Mouse (Mus musculus) layer of hippocampus, postnatal 36 days (tissue): Measurements from ENCODE around the gene Man2a2. TPM values are rescaled to one million over a fixed set of nuclear protein-coding genes. Genes with fewer than 3 reads are reported as not detected.

Source experiments
- DNase-seq, 2 experiments: peaks; one replicate each; pipeline ENCODE4 v3.0.0; 2022
- total RNA-seq, 2 experiments: library from RNA; stranded (reverse); gene quantifications; 2 replicates each; pipeline ENCODE4 v1.2.3; 2021

Man2a2 gene
- total RNA-seq, 2 experiments from 2014 or later: 144 to 156 TPM

- no peak for DNase-seq
Measured at GRCm38 (mm10) chr7:80369461-80369860, 1.7 kb downstream of the Man2a2 start.

- no peak for DNase-seq
Measured at GRCm38 (mm10) chr7:80368635-80369421, 2.3 kb downstream of the Man2a2 start.

GRCm38 (mm10) chr7:80368009-80368408 is 3.2 kb downstream of the Man2a2 start:
- DNase-seq: no peak

DNA sequence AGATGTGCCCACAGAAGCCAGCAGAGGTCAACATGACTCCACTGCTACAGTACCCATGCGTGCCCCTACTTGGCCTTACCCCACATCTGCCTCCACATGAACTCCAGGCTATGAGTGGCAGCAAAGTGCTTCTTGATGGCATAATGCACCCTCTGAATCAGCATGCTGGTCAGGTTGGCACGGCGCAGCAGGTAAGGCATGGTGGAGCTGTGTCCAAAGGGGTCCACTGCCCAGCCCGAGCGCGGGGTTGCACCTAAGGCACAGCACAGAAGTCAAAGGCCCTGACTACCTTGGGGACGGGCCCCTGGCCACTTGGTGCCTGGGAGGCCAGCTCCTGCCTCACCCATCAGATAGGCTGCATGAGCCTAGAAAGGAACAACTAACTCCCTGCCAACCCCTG is 3.9 kb downstream of the Man2a2 start:
- DNase-seq: no peak

DNA sequence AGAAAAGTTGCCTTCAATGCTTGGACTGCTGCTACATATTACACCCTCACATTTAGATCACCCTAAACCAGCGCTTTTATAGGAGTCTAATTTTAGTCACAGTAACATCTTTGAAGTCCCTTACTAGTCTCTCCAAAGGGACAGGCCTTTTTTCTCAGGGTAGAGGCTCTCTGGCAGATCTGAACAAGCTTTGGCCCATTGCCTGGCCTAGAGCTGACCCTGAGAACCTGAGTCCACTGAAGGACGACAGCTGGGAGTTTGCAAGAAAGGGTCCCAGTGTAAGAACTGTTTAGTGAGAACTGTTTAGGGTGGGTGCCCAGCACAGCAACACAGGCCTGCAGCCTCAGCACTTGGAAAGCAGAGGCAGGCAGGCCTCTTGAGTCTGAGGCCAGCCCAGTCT is 5.4 kb downstream of the Man2a2 start:
- no peak for DNase-seq

GRCm38 (mm10) chr7:80360435-80360834 is 10.7 kb downstream of the Man2a2 start:
- no peak for DNase-seq

- DNase-seq: no peak
Measured at GRCm38 (mm10) chr7:80358039-80358438, 13.1 kb downstream of the Man2a2 start.

DNA sequence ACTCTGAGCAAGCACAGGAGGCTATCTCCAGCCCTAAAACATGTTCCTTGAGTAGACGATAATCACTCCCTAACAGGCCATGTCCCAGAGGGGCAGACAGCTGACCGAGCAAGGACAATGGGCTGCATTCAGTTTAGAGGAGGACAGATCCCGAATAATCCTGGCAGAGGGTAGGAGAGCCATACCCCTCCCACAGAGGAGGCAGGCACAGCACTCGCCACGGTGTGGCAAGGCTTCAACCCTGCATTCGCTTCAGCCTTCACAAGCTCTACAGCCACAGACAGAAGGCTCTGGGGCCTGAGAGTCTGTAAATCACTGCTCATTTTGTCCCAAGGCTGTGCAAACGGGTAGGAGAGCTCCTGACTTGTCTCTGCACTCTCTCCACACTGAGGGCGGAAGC is 14.0 kb downstream of the Man2a2 start:
- peak in 1 of 2 experiments; percentile 48 for DNase-seq

DNA sequence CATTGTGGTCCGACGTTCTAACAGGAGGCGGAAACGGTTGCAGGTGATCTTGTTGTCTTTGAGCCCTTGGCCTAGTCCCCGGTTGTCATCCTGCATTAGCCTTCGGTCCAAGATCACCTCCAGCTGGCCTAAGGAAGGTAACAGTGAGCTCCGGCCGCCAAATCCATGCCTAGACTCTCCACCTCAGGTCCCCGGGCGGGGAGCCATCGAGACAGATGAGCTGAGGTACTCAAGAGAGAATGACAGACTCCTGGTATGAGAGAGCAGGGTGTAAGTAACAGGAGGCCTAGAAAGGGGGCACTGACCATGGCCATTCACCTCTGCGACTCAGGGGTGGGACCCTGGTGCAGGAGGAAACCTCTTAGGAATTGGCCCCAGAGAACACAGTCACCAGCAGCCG is 14.8 kb downstream of the Man2a2 start:
- no peak for DNase-seq

DNA sequence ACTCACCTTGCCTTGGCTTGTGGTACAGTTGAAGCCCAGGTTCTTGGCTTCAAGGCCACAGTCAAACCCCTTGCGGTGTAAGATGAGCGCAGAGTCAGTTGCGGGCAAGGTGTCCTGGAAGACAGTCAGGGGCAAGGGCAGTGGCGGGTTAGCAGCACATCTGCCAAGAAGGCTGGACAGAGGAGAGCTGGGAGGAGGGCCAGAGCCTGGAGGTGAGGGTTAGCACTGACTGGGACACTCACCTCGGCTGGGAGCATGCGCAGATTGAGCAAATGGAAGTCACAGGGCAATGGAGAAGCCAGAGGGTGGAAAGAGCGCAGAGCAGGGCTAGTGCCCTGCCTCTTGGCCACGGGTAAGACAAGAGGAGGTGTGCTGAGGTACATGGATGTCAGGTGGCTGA is 18.3 kb downstream of the Man2a2 start:
- DNase-seq: no peak

- DNase-seq: no peak
Measured at GRCm38 (mm10) chr7:80350808-80351207, 20.4 kb downstream of the Man2a2 start.

DNA sequence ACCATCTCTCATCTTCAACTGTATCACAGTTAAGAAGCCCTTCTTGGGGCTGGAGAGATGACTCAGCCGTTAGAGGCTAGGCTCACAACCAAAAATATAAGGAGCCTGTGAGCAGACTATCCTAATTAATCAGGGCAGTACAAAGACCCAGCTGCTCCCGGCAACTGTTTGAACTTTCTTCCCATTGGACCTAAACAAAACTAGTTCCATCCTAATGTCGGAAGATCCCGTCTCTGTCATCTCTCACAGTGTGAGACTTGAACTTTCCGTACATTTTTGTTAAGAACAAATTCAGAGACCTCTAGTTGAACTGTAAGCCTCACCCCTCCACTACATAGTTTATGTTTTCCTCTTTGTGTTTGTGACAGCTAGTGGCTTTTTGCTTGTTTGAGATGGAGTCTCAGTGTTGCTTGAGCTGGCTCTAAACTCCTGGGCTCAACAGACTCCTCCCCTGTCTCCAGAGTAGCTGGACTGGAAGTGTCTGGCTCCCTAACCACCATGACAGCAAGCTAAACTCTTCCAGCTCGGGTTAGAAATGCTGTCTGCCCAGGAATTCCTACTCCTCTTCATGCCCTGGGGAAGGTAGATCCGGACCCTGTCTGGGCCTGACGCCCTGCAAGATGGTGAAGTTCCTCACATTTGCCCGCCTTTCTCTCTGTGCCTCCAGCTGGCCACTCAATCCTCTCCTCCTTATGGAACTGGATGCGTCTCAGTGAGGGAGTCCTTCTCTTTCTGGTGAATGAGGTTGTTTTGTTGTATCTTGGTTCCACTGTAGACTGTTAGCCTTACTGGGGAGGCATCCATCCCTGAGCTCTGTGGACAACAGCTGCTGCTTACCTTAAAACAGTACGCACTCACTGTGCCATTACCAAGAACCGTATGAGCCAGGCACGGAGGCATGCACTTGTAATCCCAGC is 23.2 kb downstream of the Man2a2 start:
- DNase-seq: no peak

DNA sequence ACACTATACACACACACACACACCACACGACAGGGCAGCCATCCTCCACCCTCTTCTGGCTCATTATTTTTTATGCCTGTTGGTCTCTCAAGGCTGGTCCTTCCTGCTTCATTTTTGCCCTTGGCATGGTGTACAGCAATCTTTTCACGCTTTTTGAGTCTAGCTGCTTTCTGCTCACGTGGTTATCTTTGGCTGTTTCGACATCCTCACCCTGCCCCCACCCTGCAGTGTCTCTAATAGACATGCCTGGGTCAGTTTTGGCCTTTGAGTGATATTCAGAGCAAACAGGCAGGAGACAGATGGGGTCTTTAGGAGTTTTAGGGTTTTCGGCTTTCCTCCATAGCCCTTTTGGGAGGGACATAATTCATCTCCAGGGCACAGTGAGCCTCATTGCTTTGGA is 24.3 kb downstream of the Man2a2 start:
- DNase-seq: no peak

- no peak for DNase-seq
Measured at GRCm38 (mm10) chr7:80346173-80346572, 25.0 kb downstream of the Man2a2 start.

DNA sequence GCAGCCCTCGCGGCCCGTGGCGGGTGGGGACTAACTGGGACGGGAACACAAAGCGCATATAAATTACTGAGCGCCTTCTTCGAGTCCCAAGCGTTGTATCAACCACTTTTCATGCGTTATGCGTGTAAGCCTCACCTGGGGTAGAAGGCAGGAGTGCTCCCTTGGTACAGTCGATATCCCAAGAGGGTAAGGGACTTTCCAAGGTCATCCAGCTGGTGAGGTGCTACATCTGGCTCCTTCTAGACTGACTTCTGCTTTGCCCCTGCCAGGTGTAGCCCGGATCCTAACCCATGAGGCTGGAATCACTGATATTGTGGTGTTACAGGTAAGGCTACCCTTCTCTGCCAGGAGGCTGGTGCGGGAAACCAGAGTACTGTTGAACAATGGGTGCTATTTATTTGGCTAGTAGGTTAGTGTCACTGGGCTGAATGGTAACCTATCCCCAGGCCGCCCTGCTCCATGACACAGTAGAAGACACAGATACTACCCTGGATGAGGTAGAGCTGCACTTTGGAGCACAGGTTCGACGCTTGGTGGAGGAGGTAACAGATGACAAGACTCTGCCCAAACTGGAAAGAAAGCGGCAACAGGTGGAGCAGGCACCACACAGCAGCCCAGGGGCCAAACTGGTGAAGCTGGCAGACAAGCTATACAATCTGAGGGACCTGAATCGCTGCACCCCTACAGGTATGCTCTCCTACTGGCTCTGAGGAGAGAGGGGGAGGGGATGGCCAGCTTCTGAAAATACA is 27.7 kb downstream of the Man2a2 start:
- no peak for DNase-seq

- peak; percentile 91 to 93 for DNase-seq
Measured at GRCm38 (mm10) chr7:80342858-80343257, 28.3 kb downstream of the Man2a2 start, which contains the start of gene Hddc3. Gene Hddc3, plus strand, starts transcription at chr7:80343104.

- no peak for DNase-seq
Measured at GRCm38 (mm10) chr7:80341793-80342192, 29.4 kb downstream of the Man2a2 start.

- DNase-seq: peak; percentile 51 to 57
Measured at GRCm38 (mm10) chr7:80340793-80341192, 30.4 kb downstream of the Man2a2 start, which contains the start of gene Unc45a. Gene Unc45a, minus strand, starts transcription at chr7:80341005.

DNA sequence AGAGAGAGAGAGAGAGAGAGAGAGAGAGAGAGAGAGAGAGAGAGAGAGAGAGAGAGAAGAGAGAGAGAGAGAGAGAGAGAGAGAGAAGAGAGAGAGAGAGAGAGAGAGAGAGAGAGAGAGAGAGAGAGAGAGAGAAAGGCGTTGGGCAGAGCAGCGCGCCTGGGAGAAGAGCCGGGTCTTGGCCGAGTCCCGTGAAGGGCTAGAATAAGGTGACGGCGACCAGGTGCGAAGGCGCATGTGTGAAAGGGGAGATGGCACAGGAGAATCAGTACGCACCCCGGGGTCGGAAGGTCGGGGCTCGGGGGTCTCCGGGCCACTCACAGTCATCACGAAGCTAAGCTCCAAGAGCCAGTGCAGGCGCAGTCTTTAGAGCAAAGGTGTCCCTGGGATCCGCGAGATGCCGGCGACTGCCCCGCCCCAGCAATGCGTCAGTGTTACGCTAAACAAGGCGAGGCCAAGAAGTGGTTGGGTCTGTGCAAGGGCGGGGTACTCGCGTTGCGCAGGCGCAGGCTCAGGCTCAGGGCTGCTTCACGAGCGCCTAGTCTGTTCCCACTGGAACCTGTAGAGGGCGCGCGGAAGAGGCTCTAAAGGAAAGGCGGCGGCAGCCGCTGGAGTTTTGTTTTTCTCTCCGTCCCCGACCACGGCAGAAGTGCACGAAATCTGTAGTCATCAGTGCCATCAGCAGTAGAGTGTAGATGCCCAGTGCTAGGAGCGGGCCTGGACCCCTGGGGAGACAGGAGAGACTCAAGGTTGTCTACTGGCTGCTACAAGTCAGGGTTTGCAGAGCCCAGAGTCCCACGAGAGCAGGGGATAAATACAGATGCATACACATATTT is 31.2 kb downstream of the Man2a2 start:
- DNase-seq: peak; percentile 97

GRCm38 (mm10) chr7:80339371-80339770 is 31.8 kb downstream of the Man2a2 start:
- no peak for DNase-seq

- DNase-seq: no peak
Measured at GRCm38 (mm10) chr7:80336932-80337331, 34.2 kb downstream of the Man2a2 start.

- no peak for DNase-seq
Measured at GRCm38 (mm10) chr7:80334848-80335247, 36.3 kb downstream of the Man2a2 start.
